Mouse (Mus musculus) ovary, postnatal 14 days (tissue): ENCODE measurements around the gene Pank2.

Source experiments
- DNase-seq: peaks from one replicate; pipeline ENCODE4 v3.0.0; 2022; ENCODE audit warnings: low spot score

Pank2 gene

DNA sequence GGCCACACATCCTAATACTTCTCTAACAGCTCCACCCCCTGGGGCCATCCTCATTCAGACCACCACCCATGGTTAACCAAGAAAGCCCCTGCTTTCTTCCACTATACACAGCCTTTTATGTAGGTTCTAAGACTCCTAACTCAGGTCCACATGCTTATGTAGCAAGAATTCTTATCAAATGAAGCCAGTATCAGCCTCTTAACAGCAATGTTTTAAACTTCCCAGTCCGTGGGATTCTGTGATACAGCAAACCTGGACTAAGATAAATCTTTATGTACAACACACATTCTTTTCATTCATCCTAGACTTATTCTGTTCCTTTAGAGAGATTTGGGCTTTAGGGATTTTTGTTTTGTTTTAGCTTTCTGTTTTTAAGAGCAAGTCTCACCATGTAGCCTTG, 61.4 kb downstream of the Pank2 start:
- DNase-seq: no peak

GRCm38 (mm10) chr2:131326044-131326443, 63.7 kb downstream of the Pank2 start:
- no peak for DNase-seq

DNA sequence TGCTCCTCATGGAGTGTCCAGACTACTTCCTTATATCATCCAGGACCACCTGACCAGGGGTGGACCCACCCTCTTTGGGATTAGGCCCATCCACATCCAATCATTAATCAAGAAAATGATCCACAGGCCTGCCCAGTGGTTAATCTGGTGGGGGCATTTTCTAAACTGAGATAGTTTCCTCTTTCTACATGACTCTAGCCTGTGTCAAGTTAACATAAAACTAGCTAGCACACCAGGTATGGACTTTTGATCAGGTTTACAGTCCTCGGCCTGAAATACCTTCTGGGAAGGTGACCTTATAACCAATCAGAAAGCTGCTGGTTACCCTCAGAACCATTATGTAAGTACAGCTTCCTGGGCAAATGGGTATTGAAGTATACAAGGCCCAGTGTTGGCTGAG, 66.7 kb downstream of the Pank2 start:
- no peak for DNase-seq

DNA sequence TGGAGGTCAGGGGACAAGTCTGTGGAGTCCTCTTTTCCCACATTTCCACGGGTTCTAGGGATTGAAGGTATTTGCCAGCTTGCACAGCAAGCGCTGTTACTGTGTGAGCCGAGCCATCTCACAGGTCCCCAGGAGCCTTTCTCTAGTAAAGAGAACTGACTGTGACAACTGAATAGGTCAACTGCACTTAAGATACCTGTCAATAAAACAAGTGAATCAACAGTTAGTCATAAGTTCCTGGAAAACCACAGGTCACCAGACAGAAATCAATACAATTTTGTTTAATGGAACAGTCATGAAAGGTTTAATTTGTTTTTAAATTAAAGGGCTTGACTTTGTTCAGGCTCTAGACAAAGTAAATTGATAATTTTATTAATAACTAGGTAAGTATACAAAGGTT, 68.3 kb downstream of the Pank2 start:
- DNase-seq: no peak

DNA sequence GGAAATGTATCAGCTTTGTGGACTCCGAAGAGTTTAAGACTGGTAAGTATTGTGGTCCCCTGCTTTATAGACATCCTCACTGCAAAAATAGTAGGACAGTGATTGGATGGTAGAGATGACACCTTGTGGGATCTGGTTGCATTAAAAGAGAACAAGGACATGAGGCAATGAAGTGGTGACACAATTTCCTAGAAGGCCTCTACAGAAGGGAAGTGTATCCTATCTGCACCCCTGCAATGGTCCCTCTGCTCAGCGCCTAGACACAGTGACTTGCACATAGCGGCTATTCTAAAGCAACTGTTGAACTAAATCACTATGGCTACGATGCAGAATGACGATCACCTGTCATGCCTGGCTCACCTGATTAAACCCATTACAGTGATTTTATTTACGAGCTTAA, 75.3 kb downstream of the Pank2 start:
- no peak for DNase-seq

GRCm38 (mm10) chr2:131344449-131344848, 82.2 kb downstream of the Pank2 start:
- DNase-seq: no peak

GRCm38 (mm10) chr2:131345556-131345955, 83.3 kb downstream of the Pank2 start:
- no peak for DNase-seq
